Mouse (Mus musculus): Measurements from ENCODE around the gene Bad. TPM values are rescaled to one million over a fixed set of nuclear protein-coding genes. Genes with fewer than 3 reads are reported as not detected.
"Not testable (repeated sequence)": the region's sequence is repeated elsewhere in the genome, so short reads cannot be mapped to it uniquely, and the experiment has no call there.

Gene Bad
- total and polyA plus RNA-seq, 3 experiments, result 21.1 to 33.5 (median 25.8) TPM

- no peak for DNase-seq
- no peaks in the 10 kb centered on the region; the same call in 1 of the 2 replicates for H3K79me2 ChIP-seq (replicated peaks; ENCODE audit: control insufficient read depth, insufficient read depth, low read length)
- H3K4me1 ChIP-seq (ENCODE audit: control insufficient read depth, insufficient read depth, low read length), result peaks cover 7% of the 10 kb centered on the region
- H3K36me3 ChIP-seq (ENCODE audit: control insufficient read depth, insufficient read depth, low read length), result no peaks in the 10 kb centered on the region
- peak overlapping the region; percentile 99 for H3K27ac ChIP-seq
- intact Hi-C loops (cut with DNase I), result loop anchor here (1.0 to 2.0 kb wide), 2 partner anchors 11 to 70 kb away; no protein-coding TSS in a partner anchor
- 3% methylated on average over 11 of the region's 11 CpGs for WGBS
- TF ChIP-seq POLR2A (IDR thresholded peaks at IDR 0.05; ENCODE audit: insufficient read depth, low read depth, low read length) (no peak), CTCF (IDR thresholded peaks at IDR 0.05) (no peak), EP300 (IDR thresholded peaks at IDR 0.05; ENCODE audit: insufficient read depth, low read depth, low read length) (no peak)
- H3K4me3 ChIP-seq, result peak overlapping the region; percentile 84
- no peaks in the 10 kb centered on the region for H3K27me3 ChIP-seq (ENCODE audit: control insufficient read depth, insufficient read depth, low read length)
- peak overlapping the region; percentile 66 for H3K9ac ChIP-seq (ENCODE audit: low read depth, low read length)
Observed at GRCm38 (mm10) chr19:6909021-6909420, 32.6 kb upstream of the Bad start.

- peak; percentile 90 to 94 for DNase-seq
- intact Hi-C loops (cut with DNase I), result loop anchor here (1.0 to 2.0 kb wide), 2 partner anchors 11 to 71 kb away; no protein-coding TSS in a partner anchor
- H3K27me3 ChIP-seq (ENCODE audit: control insufficient read depth, insufficient read depth, low read length), result no peaks in the 10 kb centered on the region
- H3K79me2 ChIP-seq (replicated peaks; ENCODE audit: control insufficient read depth, insufficient read depth, low read length), result no peaks in the 10 kb centered on the region; the same call in 1 of the 2 replicates
- peak within 1 kb of the TSS; percentile 84 for H3K4me3 ChIP-seq
- H3K36me3 ChIP-seq (ENCODE audit: control insufficient read depth, insufficient read depth, low read length), result no peaks in the 10 kb centered on the region
- TF ChIP-seq CTCF (IDR thresholded peaks at IDR 0.05) (peak; percentile 14; the same call in 1 of the 2 replicates), POLR2A (IDR thresholded peaks at IDR 0.05; ENCODE audit: insufficient read depth, low read depth, low read length) (peak; percentile 89), EP300 (IDR thresholded peaks at IDR 0.05; ENCODE audit: insufficient read depth, low read depth, low read length) (peak; percentile 75; the same call in 1 of the 2 replicates)
- H3K27ac ChIP-seq, result peak within 1 kb of the TSS; percentile 99
- H3K9ac ChIP-seq (ENCODE audit: low read depth, low read length), result peak within 1 kb of the TSS; percentile 66
- under 1% methylated on average over 65 of the region's 65 CpGs for WGBS
- peaks cover 8% of the 10 kb centered on the region for H3K4me1 ChIP-seq (ENCODE audit: control insufficient read depth, insufficient read depth, low read length)
Observed at GRCm38 (mm10) chr19:6909507-6910289, 32.0 kb upstream of the Bad start, which contains the start of the genes Trmt112 and Prdx5. Trmt112 (plus strand) TSS chr19:6909698. Prdx5 (minus strand) TSS chr19:6910106.

- peak overlapping the region; percentile 64 for H3K9ac ChIP-seq (ENCODE audit: low read depth, low read length)
- intact Hi-C loops (cut with DNase I); H3K27me3 ChIP-seq (ENCODE audit: control insufficient read depth, insufficient read depth, low read length); H3K4me1 ChIP-seq (ENCODE audit: control insufficient read depth, insufficient read depth, low read length); H3K79me2 ChIP-seq (replicated peaks; ENCODE audit: control insufficient read depth, insufficient read depth, low read length); H3K36me3 ChIP-seq (ENCODE audit: control insufficient read depth, insufficient read depth, low read length); DNase-seq: not testable (repeated sequence)
- under 1% methylated on average over 30 of the region's 30 CpGs for WGBS
- H3K4me3 ChIP-seq, result peak overlapping the region; percentile 84
- H3K27ac ChIP-seq, result peak overlapping the region; percentile 99
Observed at GRCm38 (mm10) chr19:6910306-6910705, 31.4 kb upstream of the Bad start.

- no peaks in the 10 kb centered on the region for H3K36me3 ChIP-seq (ENCODE audit: control insufficient read depth, insufficient read depth, low read length)
- WGBS, result 82% methylated on average over 19 of the region's 19 CpGs
- no peaks in the 10 kb centered on the region; the same call in 1 of the 2 replicates for H3K79me2 ChIP-seq (replicated peaks; ENCODE audit: control insufficient read depth, insufficient read depth, low read length)
- no peaks in the 10 kb centered on the region for H3K27me3 ChIP-seq (ENCODE audit: control insufficient read depth, insufficient read depth, low read length)
- peaks cover 8% of the 10 kb centered on the region for H3K4me1 ChIP-seq (ENCODE audit: control insufficient read depth, insufficient read depth, low read length)
- H3K27ac ChIP-seq, result no peak overlapping the region
- H3K4me3 ChIP-seq, result no peak overlapping the region
- TF ChIP-seq EP300 (IDR thresholded peaks at IDR 0.05; ENCODE audit: insufficient read depth, low read depth, low read length), result no peak
- TF ChIP-seq POLR2A (IDR thresholded peaks at IDR 0.05; ENCODE audit: insufficient read depth, low read depth, low read length), result no peak
- TF ChIP-seq CTCF (IDR thresholded peaks at IDR 0.05), result no peak
- intact Hi-C loops (cut with DNase I), result no loop called here
- DNase-seq, result no peak
- no peak overlapping the region for H3K9ac ChIP-seq (ENCODE audit: low read depth, low read length)
Observed at GRCm38 (mm10) chr19:6911101-6912074, 30.3 kb upstream of the Bad start.

GRCm38 (mm10) chr19:6912205-6912970 lies 29.3 kb upstream of the Bad start:
- no peaks in the 10 kb centered on the region for H3K27me3 ChIP-seq (ENCODE audit: control insufficient read depth, insufficient read depth, low read length)
- 86% methylated on average over 15 of the region's 15 CpGs for WGBS
- no peak for TF ChIP-seq EP300 (IDR thresholded peaks at IDR 0.05; ENCODE audit: insufficient read depth, low read depth, low read length)
- TF ChIP-seq POLR2A (IDR thresholded peaks at IDR 0.05; ENCODE audit: insufficient read depth, low read depth, low read length), result no peak
- TF ChIP-seq CTCF (IDR thresholded peaks at IDR 0.05), result no peak
- H3K36me3 ChIP-seq (ENCODE audit: control insufficient read depth, insufficient read depth, low read length), result no peaks in the 10 kb centered on the region
- intact Hi-C loops (cut with DNase I), result no loop called here
- no peak overlapping the region for H3K4me3 ChIP-seq
- H3K9ac ChIP-seq (ENCODE audit: low read depth, low read length), result no peak overlapping the region
- peaks cover 8% of the 10 kb centered on the region for H3K4me1 ChIP-seq (ENCODE audit: control insufficient read depth, insufficient read depth, low read length)
- DNase-seq, result no peak
- no peak overlapping the region for H3K27ac ChIP-seq
- H3K79me2 ChIP-seq (replicated peaks; ENCODE audit: control insufficient read depth, insufficient read depth, low read length), result no peaks in the 10 kb centered on the region; the same call in 1 of the 2 replicates
